Mouse (Mus musculus) stomach, adult 2 months (tissue): ENCODE data around the gene Prdx1. TPM values are rescaled to one million over a fixed set of nuclear protein-coding genes. Genes with fewer than 3 reads are reported as not detected.

Source experiments
- polyA plus RNA-seq: library from polyadenylated mRNA; depleted of rRNA; stranded (reverse); fragments of >200 nt; gene quantifications from 2 replicates; pipeline ENCODE4 v1.2.3, GENCODE M21; 2012; rRNA removed

Gene Prdx1
- 15.3 and 19.3 TPM in 2 replicates for polyA plus RNA-seq

GRCm38 (mm10) chr4:116685402-116686061 lies at the start of gene Prdx1:
Gene Prdx1 (plus strand): TSS chr4:116685544.

GRCm38 (mm10) chr4:116650924-116651796 lies 34.2 kb upstream of the Prdx1 start, which contains the start of gene Akr1a1:
Gene Akr1a1 (minus strand): TSS chr4:116651680.

GRCm38 (mm10) chr4:116708201-116708764 lies 22.9 kb downstream of the Prdx1 start, which contains the start of the genes Mmachc and Ccdc163:
Gene Mmachc (minus strand): TSS chr4:116708406.
Gene Ccdc163 (plus strand): TSS chr4:116708509.

GRCm38 (mm10) chr4:116720343-116721097 lies 35.2 kb downstream of the Prdx1 start, which contains the start of gene Tesk2:
Gene Tesk2 (plus strand): TSS chr4:116720948.

Other genes starting within 250 kb of the Prdx1 start
- gene Mast2, start 221.4 kb upstream of the Prdx1 start, polyA plus RNA-seq = 43.6 and 44.9 TPM in 2 replicates
- gene Ipp, start 178.0 kb upstream of the Prdx1 start, polyA plus RNA-seq = 0.18 and 0.27 TPM in 2 replicates
- gene Tmem69, start 129.6 kb upstream of the Prdx1 start, polyA plus RNA-seq = 1.1 and 1.5 TPM in 2 replicates
- 8.5 and 10.0 TPM in 2 replicates for gene Gpbp1l1, start 127.9 kb upstream of the Prdx1 start, polyA plus RNA-seq
- 3.2 and 3.3 TPM in 2 replicates for gene Ccdc17, start 88.9 kb upstream of the Prdx1 start, polyA plus RNA-seq
- gene Nasp, start 57.6 kb upstream of the Prdx1 start, polyA plus RNA-seq = 0.74 and 1.0 TPM in 2 replicates
- 272 and 380 TPM in 2 replicates for gene Akr1a1, start 33.9 kb upstream of the Prdx1 start, polyA plus RNA-seq
- gene Mmachc, start 22.9 kb downstream of the Prdx1 start, polyA plus RNA-seq = 3.1 and 4.9 TPM in 2 replicates
- 8.5 and 12.1 TPM in 2 replicates for gene Ccdc163, start 23.0 kb downstream of the Prdx1 start, polyA plus RNA-seq
- 0.76 and 0.88 TPM in 2 replicates for gene Tesk2, start 35.4 kb downstream of the Prdx1 start, polyA plus RNA-seq
- 5.2 and 5.8 TPM in 2 replicates for gene Toe1, start 122.1 kb downstream of the Prdx1 start, polyA plus RNA-seq
- gene Mutyh, start 122.2 kb downstream of the Prdx1 start, polyA plus RNA-seq = 1.5 and 2.4 TPM in 2 replicates
- gene Hpdl, start 136.2 kb downstream of the Prdx1 start, polyA plus RNA-seq = 2.9 and 3.9 TPM in 2 replicates
- gene Zswim5, start 191.8 kb downstream of the Prdx1 start, polyA plus RNA-seq = 0.06 and 0.26 TPM in 2 replicates